Mouse (Mus musculus): ENCODE results near the gene Pdcd4.

The Pdcd4 gene

GRCm38 (mm10) chr19:53892061-53892460, at the start of gene Pdcd4:
Gene Pdcd4 (plus strand): TSS chr19:53892231.
- DNase-seq = no peak

GRCm38 (mm10) chr19:53843972-53844371, 48.1 kb upstream of the Pdcd4 start:
- no peak for DNase-seq

- DNase-seq = no peak
These were observed 43.6 kb upstream of the Pdcd4 start for GRCm38 (mm10) chr19:53848272-53848995.

- DNase-seq = peak; percentile 77
These were observed 41.7 kb upstream of the Pdcd4 start for GRCm38 (mm10) chr19:53850166-53850922.

GRCm38 (mm10) chr19:53851352-53851751, 40.7 kb upstream of the Pdcd4 start:
- peak; percentile 43 for DNase-seq

GRCm38 (mm10) chr19:53851826-53852698, 40.0 kb upstream of the Pdcd4 start:
- peak; percentile 41 for DNase-seq

- peak; percentile 89 for DNase-seq
These were observed 39.2 kb upstream of the Pdcd4 start for GRCm38 (mm10) chr19:53852699-53853451.

GRCm38 (mm10) chr19:53854978-53855377, 37.1 kb upstream of the Pdcd4 start:
- DNase-seq = no peak

GRCm38 (mm10) chr19:53855781-53856180, 36.2 kb upstream of the Pdcd4 start:
- no peak for DNase-seq

GRCm38 (mm10) chr19:53856794-53857193, 35.2 kb upstream of the Pdcd4 start:
- no peak for DNase-seq

- DNase-seq = no peak
These were observed 34.1 kb upstream of the Pdcd4 start for GRCm38 (mm10) chr19:53857962-53858361.

- no peak for DNase-seq
These were observed 32.9 kb upstream of the Pdcd4 start for GRCm38 (mm10) chr19:53859149-53859548.

GRCm38 (mm10) chr19:53859593-53859992, 32.4 kb upstream of the Pdcd4 start:
- no peak for DNase-seq

- no peak for DNase-seq
These were observed 30.7 kb upstream of the Pdcd4 start for GRCm38 (mm10) chr19:53861346-53861745.

- no peak for DNase-seq
These were observed 29.3 kb upstream of the Pdcd4 start for GRCm38 (mm10) chr19:53862573-53863246.

- no peak for DNase-seq
These were observed 24.8 kb upstream of the Pdcd4 start for GRCm38 (mm10) chr19:53867238-53867637.

- DNase-seq = no peak
These were observed 23.9 kb upstream of the Pdcd4 start for GRCm38 (mm10) chr19:53868125-53868524.

GRCm38 (mm10) chr19:53868796-53869195, 23.2 kb upstream of the Pdcd4 start:
- no peak for DNase-seq

GRCm38 (mm10) chr19:53869427-53870385, 22.3 kb upstream of the Pdcd4 start:
- DNase-seq = no peak

GRCm38 (mm10) chr19:53870568-53870967, 21.5 kb upstream of the Pdcd4 start:
- DNase-seq = no peak

GRCm38 (mm10) chr19:53871502-53871901, 20.5 kb upstream of the Pdcd4 start:
- DNase-seq = no peak

Data from cerebellum, adult 11-12 months (tissue).